9 mouse cellular contexts compared by ENCODE assay signal in the genomic region with DNA sequence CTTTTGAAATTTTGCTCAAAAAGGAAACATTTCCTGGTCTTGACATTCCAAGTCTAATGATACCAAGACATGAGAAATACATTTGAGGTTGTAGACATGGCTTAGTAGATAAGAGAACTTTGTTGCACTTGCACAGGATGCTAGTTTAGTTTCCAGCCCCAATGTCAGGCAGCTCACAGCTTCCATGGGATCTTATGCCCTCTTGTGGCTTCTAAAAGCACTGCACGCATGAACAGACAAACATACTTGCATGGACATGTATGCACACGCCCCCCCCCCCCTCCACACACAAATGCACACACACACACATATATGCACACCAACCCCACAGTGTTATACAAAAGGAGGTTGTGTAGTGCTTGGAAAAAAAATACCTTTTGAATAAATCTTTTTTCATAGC. TPM values are rescaled to one million over a fixed set of nuclear protein-coding genes. Genes with fewer than 3 reads are reported as not detected.
DNase-seq lines count a peak whose midpoint lies in the region; ATAC-seq and TF ChIP-seq lines count a peak whose summit lies in the region.
"Had no signal": no experiment of that assay in that cellular context is flagged by ENCODE, and none has a peak within 500 bp of the region (broad histone marks: within the 10 kb centered on the region; RNA-seq: fewer than 3 reads in every experiment).

No protein-coding gene starts in this region.

- peak; percentile 25 for DNase-seq in kidney, postnatal 0 days (ENCODE audit: low spot score)
- no peak for DNase-seq in kidney, adult 11 months
- DNase-seq in G1E (ENCODE audit: low spot score), result peak; percentile 27
- DNase-seq in embryonic facial prominence, embryonic 10.5 days (ENCODE audit: low spot score), result peak; percentile 27
- DNase-seq in mesoderm, embryonic 11.5 days (ENCODE audit: low read depth, low spot score), result peak; percentile 43
- DNase-seq in left cerebral cortex, adult 9 months (ENCODE audit: low spot score in 2 of 2), result no peak
- DNase-seq in gastrocnemius, postnatal 10 days, result no peak
- DNase-seq in right cerebral cortex, postnatal 10 days (ENCODE audit: low spot score in 2 of 2), result no peak

- no peak overlapping the region for H3K4me3 ChIP-seq in kidney, postnatal 0 days (replicated peaks; ENCODE audit: low read depth, low read length)
- no peak overlapping the region for H3K4me3 ChIP-seq in G1E (ENCODE audit: low read depth, low read length)
- H3K4me3 ChIP-seq in embryonic facial prominence, embryonic 10.5 days, result no peak overlapping the region
- H3K4me3 ChIP-seq: erythroblast, embryonic 14.5 days had no signal

- 0 out of 2 replicates have a peak, but pooled peaks have one; percentile 33 for ATAC-seq in kidney, postnatal 0 days (replicated peaks; ENCODE audit: low FRiP score, low read depth)
- peak; percentile 62 for ATAC-seq in G1E (ENCODE audit: extremely low read depth, insufficient number of reproducible peaks, low FRiP score, poor library complexity, severe bottlenecking)

- peak; percentile 60 for TF ChIP-seq CTCF in kidney, postnatal 0 days (IDR thresholded peaks at IDR 0.05; ENCODE audit: low read depth)
- peak; percentile 88 for TF ChIP-seq CTCF in G1E (IDR thresholded peaks at IDR 0.05; ENCODE audit: low read depth, low read length)

- H3K27ac ChIP-seq in kidney, postnatal 0 days, result no peak overlapping the region
- H3K27ac ChIP-seq in embryonic facial prominence, embryonic 10.5 days (replicated peaks), result no peak overlapping the region

- no peaks in the 10 kb centered on the region for H3K36me3 ChIP-seq in kidney, postnatal 0 days (ENCODE audit: insufficient read depth, low read length)
- H3K36me3 ChIP-seq in G1E (replicated peaks), result no peaks in the 10 kb centered on the region
- no peaks in the 10 kb centered on the region for H3K36me3 ChIP-seq in embryonic facial prominence, embryonic 10.5 days (replicated peaks)

- no peaks in the 10 kb centered on the region for H3K4me1 ChIP-seq in kidney, postnatal 0 days (replicated peaks; ENCODE audit: insufficient read depth, low read length)
- peaks cover 49% of the 10 kb centered on the region for H3K4me1 ChIP-seq in G1E (ENCODE audit: insufficient read depth, low read depth, low read length)
- no peaks in the 10 kb centered on the region for H3K4me1 ChIP-seq in embryonic facial prominence, embryonic 10.5 days

- no peaks in the 10 kb centered on the region for H3K27me3 ChIP-seq in kidney, postnatal 0 days (ENCODE audit: insufficient read depth, low read length)
- no peaks in the 10 kb centered on the region for H3K27me3 ChIP-seq in G1E (ENCODE audit: insufficient read depth, low read length)
- no peaks in the 10 kb centered on the region for H3K27me3 ChIP-seq in embryonic facial prominence, embryonic 10.5 days (replicated peaks; ENCODE audit: low read depth, poor library complexity, severe bottlenecking)

- WGBS in kidney, postnatal 0 days, result 76% methylated on average over 2 of the region's 2 CpGs
- 73% methylated on average over 2 of the region's 2 CpGs for WGBS in embryonic facial prominence, embryonic 10.5 days

- H3K4me2 ChIP-seq in kidney, postnatal 0 days (ENCODE audit: low read length), result no peak overlapping the region

- H3K9me3 ChIP-seq in kidney, postnatal 0 days (replicated peaks; ENCODE audit: low read length), result no peaks in the 10 kb centered on the region
- peaks cover 3% of the 10 kb centered on the region; the same call in 1 of the 2 replicates for H3K9me3 ChIP-seq in G1E (replicated peaks)
- no peaks in the 10 kb centered on the region for H3K9me3 ChIP-seq in embryonic facial prominence, embryonic 10.5 days

- no peak overlapping the region for H3K9ac ChIP-seq in kidney, postnatal 0 days (ENCODE audit: low read depth, low read length)

RNA-seq across cellular contexts. Expression of gene Glrx2, which starts 14.8 kb away (rescaled TPM):
- polyA plus RNA-seq in kidney, postnatal 0 days (2015; fragmentation: Nextera tagmentation; extraction: Ambion mirVana), result 113 and 121 TPM in 2 replicates
- total RNA-seq in G1E (2014; fragmentation: Nextera tagmentation) (125 and 173 TPM in 2 replicates), G1E (2017) (27.7 and 41.4 TPM in 2 replicates)
- 107 and 113 TPM in 2 replicates for polyA plus RNA-seq in G1E (2012)
- 79.3 and 79.7 TPM in 2 replicates for polyA plus RNA-seq in embryonic facial prominence, embryonic 10.5 days (2016; fragmentation: Nextera tagmentation; extraction: Ambion mirVana)
- total RNA-seq in gastrocnemius, postnatal 10 days (2021), result 10 to 100 TPM; 74.9 to 80.2 TPM

RNA-seq across cellular contexts. Expression of gene Cdc73, which starts 28.2 kb away (rescaled TPM):
- 20.4 TPM in 2 replicates for polyA plus RNA-seq in kidney, postnatal 0 days (2015; fragmentation: Nextera tagmentation; extraction: Ambion mirVana)
- 263 and 288 TPM in 2 replicates for total RNA-seq in G1E (2014; fragmentation: Nextera tagmentation)
- 21.5 and 29.0 TPM in 2 replicates for total RNA-seq in G1E (2017)
- polyA plus RNA-seq in G1E (2012), result 13.0 and 14.2 TPM in 2 replicates
- polyA plus RNA-seq in embryonic facial prominence, embryonic 10.5 days (2016; fragmentation: Nextera tagmentation; extraction: Ambion mirVana), result 29.0 and 32.8 TPM in 2 replicates
- total RNA-seq in gastrocnemius, postnatal 10 days (2021), result 10 to 100 TPM; 54.0 to 58.6 TPM

RNA-seq across cellular contexts. Expression of gene Trove2, which starts 46.0 kb away (rescaled TPM):
- 12.4 and 14.1 TPM in 2 replicates for polyA plus RNA-seq in kidney, postnatal 0 days (2015; fragmentation: Nextera tagmentation; extraction: Ambion mirVana)
- total RNA-seq in G1E (2014; fragmentation: Nextera tagmentation) (9.9 and 11.6 TPM in 2 replicates), G1E (2017) (13.2 and 14.2 TPM in 2 replicates)
- polyA plus RNA-seq in G1E (2012), result 0.21 and 0.25 TPM in 2 replicates
- 29.6 and 31.6 TPM in 2 replicates for polyA plus RNA-seq in embryonic facial prominence, embryonic 10.5 days (2016; fragmentation: Nextera tagmentation; extraction: Ambion mirVana)
- total RNA-seq in gastrocnemius, postnatal 10 days (2021), result 1 to 10 TPM; 4.3 to 6.1 TPM
- polyA plus RNA-seq: erythroblast, embryonic 14.5 days had no signal

RNA-seq across cellular contexts. Expression of gene Uchl5, which starts 46.2 kb away (rescaled TPM):
- 71.6 and 77.5 TPM in 2 replicates for polyA plus RNA-seq in kidney, postnatal 0 days (2015; fragmentation: Nextera tagmentation; extraction: Ambion mirVana)
- total RNA-seq in G1E (2014; fragmentation: Nextera tagmentation) (171 and 188 TPM in 2 replicates), G1E (2017) (165 and 220 TPM in 2 replicates)
- 206 and 243 TPM in 2 replicates for polyA plus RNA-seq in G1E (2012)
- 118 and 122 TPM in 2 replicates for polyA plus RNA-seq in embryonic facial prominence, embryonic 10.5 days (2016; fragmentation: Nextera tagmentation; extraction: Ambion mirVana)
- 10 to 100 TPM; 21.4 to 26.5 TPM for total RNA-seq in gastrocnemius, postnatal 10 days (2021)

Comparison
In these comparisons a context has a peak if more than half of its experiments do, and no peak if none do; other contexts are left out.
1. DNase-seq: peak in kidney, postnatal 0 days (single experiment), G1E (single experiment), embryonic facial prominence, embryonic 10.5 days (single experiment) and mesoderm, embryonic 11.5 days (single experiment); none in kidney, adult 11 months (single experiment), left cerebral cortex, adult 9 months (0 of 2), gastrocnemius, postnatal 10 days (single experiment) and right cerebral cortex, postnatal 10 days (0 of 2).
2. RNA of gene Trove2, which starts 46.0 kb away (polyA plus RNA-seq): 29.6 to 31.6 TPM in embryonic facial prominence, embryonic 10.5 days and 12.4 to 14.1 TPM in kidney, postnatal 0 days; 0.21 to 0.25 TPM in G1E; every median in the first group is over 10 times any median in the second.